Mouse (Mus musculus) lung, adult 18-20 months (tissue): ENCODE results near the gene Fcer1g.

ENCODE experiments used
- DNase-seq, 2 experiments: peaks; one replicate each; pipeline ENCODE4 v3.0.0; 2022; ENCODE audit warnings: mixed read lengths in 2 of 2

The Fcer1g gene

DNA sequence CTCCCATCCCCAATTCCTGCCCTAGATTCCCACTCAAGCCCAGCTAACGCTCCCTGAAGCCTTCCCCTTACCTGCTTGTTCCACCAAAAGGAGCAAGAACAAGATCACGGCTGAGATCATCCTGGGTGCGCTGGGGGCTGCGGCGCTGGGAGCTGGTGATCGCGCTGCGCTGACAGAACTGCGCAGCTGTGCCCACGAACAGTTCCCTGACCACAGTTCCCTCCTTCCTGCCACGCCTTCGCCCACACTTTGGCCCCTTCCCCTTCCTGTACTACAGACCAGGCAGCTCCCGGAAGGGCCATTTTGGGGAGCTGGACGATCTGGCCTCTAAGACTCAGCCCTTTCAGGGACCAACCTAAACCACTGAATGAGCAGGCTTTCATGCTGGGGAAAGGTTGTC lies at the start of gene Fcer1g:
Gene Fcer1g (minus strand): TSS at position 240 of the 400 bp plus-strand sequence.
- DNase-seq, result peak in 1 of 2 experiments; percentile 70

DNA sequence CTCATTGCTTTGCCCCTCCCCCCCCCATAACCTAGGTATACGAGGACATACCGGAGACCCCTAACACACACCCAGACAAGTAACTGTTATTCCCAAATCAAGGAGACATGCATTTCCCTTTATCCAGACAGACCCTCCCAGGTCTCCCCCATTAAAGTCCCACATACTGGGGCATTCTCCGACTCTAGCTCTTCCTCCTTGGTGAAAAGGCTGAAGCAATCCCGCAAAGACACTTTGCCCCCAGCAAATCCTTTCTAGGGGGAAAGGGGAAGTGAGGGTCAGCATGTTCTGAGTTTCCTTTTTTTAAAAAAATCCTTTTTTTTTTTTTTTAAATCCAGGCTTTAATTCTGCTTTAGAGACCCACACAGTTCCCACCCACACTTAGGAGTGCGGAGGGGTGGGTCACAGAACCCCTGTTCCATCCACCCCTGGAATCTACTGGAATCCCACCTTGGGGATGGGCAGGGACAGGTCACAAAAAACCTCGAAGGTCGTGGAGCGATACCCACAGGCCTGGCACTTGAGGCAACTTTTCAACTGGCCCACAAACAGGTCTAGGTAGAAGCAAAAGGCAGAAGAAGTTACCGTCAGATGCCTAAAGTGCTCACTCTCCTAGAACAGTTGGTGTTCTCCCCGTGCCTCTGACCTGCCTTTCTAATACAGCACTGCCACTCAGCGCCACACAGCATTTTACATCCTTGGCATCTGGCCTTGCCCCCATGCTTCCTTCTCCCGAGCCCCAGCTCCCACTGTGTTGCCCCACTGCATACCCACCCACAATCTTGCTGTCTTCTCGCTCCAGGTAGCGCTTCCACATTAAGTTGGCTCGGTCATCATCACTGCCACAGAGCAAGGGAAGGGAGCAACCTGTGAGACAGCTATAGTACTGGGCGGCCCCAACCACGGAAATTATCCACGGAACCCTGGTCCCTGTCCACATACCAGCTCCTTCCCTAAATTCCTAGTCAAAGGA lies 49.3 kb upstream of the Fcer1g start:
- no peak for DNase-seq

DNA sequence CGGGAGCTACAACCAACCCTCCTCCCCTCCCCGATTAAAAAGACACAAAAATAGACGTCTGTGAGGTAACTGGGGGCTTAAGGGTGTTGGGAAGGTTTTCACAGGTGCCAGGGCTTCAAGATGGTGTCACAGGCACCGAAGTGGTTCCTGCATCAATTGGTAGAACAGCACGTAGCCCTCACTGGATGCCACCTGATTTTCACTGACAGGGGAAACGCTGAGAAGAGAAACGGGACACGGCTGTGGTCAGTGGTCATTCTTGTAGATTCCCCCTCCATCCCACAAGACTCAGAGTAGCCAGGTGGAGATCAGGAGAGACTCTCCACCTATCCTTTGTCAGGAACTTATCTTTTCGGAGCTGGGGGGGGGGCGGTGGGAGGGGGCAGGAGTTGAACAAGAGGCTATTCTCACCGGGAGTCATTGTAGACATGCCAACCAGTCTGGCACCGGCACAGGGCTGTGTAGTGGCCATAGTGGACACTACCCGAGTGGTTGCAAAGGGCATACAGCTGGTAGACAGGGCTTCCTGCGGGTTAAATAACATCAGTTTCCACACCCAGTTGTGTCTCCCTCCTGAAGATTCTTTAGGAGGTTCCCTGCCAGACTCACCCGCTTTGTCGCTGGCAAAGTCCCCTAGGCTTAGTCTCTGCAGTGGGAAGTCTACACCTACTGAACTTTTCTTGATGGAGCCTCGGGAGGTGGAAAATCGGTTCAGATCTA lies 48.1 kb upstream of the Fcer1g start:
- no peak for DNase-seq

DNA sequence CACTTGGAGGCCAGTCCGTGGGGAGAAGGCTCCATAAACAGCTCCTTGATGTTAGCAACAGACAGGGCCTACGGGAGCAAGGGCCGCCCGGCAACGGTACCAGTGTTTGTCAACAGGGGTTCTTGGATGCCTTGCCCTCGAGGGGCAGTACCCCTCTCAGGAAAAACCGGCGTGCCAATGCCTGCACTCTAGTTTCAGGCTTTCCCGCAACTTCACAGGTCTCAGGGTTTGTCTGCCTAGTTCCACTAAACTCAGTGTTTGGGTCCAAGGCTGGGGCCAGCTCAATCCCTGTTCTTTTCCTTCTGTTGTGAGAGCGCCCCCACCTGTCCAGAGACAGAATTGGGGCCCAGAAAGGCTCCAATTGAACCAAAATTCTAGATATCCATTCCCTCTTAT lies 47.4 kb upstream of the Fcer1g start:
- peak; percentile 82 to 84 for DNase-seq

DNA sequence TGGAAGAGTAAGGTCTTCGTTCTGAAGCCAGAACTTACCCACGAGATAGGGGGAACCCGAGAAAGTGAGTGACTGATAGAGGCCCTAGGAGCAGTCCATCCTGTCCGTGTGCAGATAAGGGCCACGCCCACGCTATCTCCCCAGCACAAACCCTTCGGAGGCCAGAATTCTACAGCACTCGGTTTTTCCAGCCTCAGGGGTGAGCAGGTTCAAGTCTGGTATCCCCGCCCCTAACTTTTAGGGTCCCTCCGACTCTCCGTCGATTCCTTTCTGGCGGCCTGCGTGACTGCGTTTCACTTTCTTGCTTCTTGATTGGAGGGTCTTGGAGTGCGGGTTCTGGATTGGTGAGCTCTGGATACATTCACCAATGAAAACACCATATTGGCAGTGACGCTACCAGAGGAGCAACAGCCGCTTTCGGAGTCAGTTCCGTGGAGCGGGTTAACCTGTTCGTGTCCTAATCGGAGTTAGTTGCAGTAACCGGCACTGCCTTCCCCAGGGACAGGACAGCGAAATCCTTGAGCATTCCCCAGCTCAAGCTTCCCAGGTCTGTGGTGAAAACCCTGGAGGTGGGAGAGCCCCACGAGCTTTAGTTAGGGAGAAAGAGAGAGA lies 46.9 kb upstream of the Fcer1g start, which contains the start of gene Ppox:
Gene Ppox (minus strand): TSS at position 271 of the 612 bp plus-strand sequence.
- DNase-seq, result peak; percentile 95 to 96

DNA sequence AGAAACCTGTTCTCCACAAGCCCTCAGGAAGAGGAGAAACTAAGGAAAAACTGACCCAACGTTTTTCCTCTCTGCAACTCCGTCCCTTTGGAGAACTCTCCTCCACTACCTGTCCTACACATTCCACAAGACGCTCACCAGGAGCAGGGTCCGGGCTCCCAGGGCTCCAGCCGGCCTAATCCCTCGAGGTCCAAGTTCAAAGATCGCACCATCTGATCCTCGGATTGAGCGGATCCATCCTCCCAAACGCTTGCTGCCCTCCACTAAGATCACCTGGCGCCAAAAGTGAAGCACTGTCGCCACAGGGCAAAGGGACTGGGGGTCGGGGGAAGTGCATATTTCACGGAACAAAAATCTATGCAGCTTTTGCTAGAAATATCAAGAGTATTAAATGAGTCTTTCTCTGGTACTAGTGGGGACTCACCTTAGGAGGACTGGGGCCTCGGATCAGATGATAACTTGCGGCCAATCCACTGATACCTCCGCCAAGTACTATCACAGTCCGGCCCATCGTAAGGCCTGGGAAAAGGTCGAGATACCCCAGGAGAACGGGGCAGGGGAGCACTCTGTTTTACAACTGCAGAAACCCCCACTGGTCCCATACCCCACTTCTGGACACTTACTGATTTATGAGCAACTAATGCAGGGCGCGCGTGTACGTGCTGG lies 46.2 kb upstream of the Fcer1g start:
- no peak for DNase-seq

DNA sequence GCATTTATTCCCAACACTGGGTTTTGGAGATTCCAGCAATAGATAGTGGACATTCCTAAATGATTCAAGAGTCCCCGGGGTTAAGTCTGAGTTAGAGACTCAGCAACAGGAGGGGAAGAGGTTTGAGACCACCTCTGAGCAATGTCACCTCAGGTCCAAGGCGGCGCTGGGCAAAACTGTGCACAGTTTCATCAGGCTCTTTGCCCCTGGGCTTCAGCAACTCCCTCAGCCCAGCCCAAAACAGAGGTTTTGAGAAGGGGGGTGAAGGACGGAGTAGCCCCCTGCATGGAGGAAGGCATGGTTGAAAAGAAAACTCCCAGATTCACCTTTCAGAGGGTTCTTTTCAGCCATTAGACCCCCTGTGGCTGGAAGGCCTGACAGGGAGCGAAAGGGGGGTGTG lies 45.6 kb upstream of the Fcer1g start:
- DNase-seq, result no peak

DNA sequence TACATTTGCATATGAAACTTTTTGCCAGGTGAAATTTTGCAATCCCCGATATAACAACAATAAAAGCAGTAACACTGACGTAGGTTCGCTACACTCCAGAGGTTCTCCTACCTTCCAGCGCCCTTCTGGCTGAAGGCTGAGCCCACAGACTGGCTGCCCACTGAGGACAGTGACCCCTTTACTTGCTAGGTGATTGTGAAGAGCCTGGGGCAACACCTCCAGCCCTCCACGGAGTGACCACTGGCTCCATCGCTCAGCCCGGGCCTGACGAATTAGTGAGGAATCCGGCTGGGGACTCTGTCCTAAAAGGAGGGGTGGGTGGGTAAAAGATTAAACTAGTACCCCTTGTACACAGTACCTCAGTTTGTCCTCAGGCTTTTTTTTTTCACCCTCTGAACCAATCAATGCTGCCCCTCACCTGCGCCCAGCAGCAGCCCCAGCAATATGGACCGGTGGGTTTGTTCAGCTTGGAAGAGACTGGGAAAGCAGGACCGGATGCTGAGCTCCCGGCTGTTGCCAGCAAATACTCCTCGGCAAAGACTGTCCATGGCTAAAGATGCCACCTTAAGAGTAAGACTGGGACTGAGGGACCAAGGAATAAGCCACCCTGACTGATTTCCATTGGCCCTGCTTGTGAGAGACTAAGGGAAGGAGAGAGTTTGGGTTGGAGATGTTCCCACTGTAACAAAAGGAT lies 45.0 kb upstream of the Fcer1g start:
- no peak for DNase-seq

DNA sequence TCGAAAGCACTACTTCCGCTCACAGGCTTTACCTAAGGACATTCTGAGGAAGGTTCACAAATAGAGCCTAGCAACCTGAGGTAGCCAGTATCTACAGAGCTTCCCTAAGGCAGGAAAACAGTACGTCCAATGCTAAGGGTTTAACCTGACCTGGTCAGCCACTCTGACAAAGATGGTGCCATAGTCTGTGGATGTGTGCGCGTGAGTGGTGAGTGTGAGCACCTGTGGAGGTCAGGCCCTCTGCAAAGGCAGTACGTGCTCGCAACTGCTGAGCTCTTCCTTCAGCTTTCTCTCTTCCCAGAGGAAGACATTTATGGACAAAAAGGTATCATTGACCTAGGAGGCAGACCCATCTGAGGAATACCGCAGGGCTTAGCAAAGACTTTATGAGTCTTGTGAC lies 44.3 kb upstream of the Fcer1g start:
- peak in 1 of 2 experiments; percentile 1 for DNase-seq

DNA sequence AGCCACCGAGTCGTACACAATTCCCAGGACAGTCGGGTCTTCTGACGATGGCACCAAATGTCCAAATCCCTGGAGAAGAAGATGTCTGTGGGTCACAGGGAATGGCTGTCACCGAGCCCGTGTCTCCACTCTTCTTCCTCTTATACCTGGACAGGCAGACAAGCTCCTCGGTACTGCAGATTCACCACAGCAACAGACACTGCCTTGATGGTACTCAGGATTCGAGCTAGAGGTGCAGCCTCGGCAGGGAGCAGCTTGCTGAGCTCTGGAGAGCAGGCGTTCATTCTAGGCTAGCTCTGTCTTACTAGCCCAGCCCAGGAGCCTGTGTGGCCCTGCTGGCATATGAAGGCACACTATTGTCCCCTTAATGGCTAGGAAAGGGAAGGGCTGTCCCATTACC lies 43.6 kb upstream of the Fcer1g start:
- DNase-seq, result no peak

DNA sequence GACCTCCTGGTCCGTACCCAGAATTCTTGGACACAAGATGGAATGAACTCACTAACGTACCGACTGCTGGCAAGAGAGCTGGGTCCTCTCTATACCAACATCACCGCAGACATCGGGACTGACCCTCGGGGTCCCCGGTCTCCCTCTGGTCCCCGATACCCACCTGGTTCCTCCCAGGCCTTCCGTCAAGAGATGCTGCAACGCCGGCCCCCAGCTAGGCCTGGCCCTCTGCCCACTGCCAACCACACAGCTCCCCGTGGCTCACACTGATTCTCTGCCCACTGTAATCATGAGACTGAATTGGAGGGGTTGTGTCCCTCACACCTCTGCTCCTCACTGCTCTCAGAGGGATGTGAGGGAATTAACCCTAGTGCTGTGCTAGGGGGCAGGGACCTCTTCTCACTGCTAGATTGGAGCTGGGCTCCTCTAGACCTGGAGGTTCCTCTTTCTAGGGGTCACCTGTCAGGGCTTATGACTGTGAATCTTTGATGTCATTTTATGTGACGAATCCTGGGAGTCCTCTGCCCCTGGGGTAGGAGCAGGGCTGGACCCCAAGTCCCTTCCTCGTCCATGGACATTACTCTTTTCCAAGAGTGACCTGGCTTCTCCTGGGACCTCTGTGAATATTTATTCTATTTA lies 42.1 kb upstream of the Fcer1g start:
- DNase-seq, result no peak

DNA sequence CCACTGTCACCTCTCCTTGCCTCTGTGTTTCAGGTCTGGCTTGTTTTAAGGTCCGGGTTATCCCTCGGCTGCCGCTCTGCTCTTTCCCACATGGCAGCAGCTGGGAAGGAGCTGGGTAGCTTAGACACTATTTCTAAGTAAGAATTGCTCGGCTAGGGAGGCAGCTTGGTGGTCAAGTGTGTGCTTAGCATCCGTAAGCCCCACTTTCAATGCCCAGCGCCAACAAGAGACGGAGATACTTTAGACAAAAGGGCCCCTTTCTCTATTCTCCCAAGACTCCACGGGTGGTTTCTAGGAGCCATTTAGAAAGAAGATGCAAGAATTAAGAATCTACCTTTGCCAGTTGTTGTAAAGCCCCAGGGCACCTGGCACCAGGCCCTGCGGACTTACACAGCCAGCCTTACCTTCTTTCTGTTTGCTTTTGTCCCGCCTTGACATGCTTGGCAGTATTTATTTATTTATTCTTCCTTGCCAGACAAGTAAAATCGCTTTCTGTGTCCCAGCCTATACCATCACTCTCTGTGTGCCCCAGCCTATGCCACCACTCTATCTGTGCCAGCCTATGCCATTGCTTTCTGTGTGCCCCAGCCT lies 41.1 kb upstream of the Fcer1g start:
- DNase-seq, result peak in 1 of 2 experiments; percentile 39

DNA sequence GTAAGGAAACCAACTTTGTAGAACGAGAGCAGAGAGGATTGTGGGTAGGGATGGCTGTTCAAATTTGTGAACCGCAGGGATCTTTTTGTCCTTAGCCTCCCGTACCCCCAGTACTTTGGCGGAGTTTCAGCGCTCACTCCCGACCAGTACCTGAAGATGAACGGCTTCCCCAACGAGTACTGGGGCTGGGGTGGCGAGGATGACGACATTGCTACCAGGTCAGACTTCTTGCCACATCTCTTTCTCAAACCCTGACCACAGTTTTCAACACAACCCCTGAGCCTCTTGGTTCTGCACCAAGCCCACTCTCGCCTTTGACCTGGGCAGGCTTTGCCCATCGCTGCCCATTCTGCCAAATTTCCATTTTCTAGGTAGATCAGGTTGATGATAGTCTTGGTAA lies 40.0 kb upstream of the Fcer1g start:
- no peak for DNase-seq

DNA sequence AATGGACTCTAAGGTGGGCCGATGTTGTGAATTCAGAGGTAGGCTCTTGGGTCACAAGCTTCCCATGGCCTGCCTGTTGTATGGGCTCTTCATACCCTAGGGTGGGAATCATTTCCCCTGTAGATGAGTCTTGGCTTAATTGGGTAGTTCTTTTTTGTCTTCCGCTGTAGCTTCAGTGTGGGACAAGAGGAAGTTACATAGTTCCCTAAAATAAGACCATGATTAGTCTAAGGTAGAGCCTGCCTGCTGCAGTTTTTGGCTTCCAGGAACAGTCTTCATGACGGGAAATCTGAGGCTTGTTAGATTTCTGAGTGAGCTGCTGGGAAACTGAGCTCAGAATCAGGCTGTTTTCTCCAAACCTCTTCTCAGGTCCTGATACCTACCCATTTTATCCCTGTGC lies 37.9 kb upstream of the Fcer1g start:
- DNase-seq, result no peak

DNA sequence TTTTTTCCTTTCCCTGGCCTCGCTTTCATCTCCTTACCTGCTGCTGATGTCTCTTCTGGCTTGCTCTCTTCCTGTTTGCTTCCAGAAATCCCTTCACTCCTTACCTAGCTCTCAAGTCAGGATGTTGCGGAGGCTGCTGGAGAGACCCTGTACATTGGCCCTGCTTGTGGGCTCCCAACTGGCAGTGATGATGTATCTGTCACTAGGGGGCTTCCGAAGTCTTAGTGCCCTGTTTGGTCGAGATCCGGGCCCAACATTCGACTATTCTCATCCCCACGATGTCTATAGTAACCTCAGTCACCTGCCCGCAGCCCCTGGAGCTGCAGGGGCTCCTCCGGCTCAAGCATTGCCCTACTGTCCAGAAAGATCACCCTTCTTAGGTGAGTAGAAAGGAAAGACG lies 37.5 kb upstream of the Fcer1g start:
- DNase-seq, result no peak

DNA sequence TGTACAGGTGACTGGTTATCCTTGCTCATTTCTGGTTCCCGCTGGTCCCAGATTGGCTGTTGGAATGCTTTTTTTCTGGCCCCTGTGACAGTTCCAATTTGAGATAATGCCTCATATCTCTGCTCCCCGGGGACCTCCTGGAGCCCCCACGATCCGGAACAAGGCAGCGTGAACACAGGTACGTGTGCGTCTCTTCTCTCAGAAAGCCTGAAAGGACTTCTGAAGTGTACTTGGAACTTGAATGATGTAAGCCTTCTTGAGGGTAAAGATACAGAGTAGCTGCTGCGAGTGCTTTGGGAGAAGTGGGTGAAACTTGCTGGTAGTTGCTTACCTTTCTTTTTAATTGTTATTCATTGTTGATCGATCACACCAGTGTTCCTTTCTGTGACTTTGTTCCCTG lies 37.0 kb upstream of the Fcer1g start:
- DNase-seq, result no peak

DNA sequence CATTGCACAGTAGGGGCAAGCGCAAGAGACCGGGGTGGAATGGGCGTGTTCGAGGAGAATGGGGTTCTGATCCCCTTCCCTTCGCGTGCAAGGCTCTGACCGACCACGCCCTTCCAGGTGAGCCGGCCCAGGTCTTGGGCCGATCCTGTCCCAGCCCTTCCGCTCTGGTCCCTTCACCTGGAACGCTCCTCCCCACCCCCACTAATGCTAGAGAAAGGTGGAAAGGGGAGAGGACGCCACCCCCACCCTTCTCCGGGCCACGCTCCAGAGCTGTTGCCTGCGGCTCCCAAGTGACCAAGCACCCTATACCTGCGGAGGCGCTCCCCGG lies 36.4 kb upstream of the Fcer1g start:
- peak; percentile 77 to 83 for DNase-seq

DNA sequence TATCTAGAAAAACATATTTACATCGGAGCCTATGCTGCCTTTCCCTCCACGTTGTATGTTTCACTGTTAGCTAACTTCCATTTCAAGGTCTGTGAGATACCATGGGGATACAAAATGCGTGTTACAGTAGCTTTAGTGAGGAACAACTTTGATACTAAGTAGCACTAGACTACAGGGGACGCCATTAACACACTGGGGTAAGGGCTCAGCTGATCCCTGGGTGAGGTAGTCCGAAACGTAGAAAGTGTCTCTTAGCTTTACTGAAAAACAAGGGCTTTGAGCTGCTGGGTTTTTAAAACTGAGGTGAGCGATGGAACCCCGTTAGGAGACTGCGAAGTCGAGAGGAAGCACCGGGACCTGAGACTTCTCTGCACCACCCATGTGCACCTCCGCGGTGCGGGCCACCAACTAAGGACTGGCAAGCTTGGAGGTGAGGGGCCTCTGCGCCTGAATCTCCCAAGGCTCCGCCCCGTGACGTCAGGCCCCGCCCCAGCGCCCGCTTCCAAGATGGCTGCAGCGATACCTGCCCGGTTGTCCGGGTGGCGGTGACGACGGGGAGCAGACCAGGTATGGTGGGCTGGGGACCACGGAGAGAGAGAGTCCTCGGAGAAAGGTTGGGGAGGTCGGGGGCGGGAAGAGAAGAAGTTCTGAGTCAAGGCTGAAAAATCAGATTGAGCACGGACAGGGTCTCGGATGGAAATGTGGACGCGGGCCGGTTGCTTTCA lies 35.8 kb upstream of the Fcer1g start, which contains the start of gene B4galt3:
Gene B4galt3 (plus strand): TSS at position 481 of the 725 bp plus-strand sequence.
- DNase-seq, result peak; percentile 96 to 97

DNA sequence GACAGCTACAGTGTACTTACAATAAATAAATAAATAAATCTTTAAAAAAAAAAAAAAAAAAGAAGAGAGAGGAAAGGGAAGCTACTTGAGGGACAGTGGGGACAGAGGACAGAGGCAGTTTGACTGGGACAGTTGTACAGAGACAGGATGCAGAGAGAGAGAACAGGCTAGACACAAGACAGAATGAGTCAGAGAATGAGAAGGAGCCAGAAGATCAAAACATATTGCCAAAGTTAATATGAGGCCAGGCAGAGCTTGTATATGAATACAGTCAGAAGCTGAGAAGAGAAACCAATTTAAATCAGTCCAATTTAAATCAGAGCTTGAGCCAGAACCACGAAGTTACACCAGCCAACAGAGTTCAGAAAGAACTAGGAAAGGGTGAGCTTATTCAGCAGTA lies 34.2 kb upstream of the Fcer1g start:
- DNase-seq, result no peak

DNA sequence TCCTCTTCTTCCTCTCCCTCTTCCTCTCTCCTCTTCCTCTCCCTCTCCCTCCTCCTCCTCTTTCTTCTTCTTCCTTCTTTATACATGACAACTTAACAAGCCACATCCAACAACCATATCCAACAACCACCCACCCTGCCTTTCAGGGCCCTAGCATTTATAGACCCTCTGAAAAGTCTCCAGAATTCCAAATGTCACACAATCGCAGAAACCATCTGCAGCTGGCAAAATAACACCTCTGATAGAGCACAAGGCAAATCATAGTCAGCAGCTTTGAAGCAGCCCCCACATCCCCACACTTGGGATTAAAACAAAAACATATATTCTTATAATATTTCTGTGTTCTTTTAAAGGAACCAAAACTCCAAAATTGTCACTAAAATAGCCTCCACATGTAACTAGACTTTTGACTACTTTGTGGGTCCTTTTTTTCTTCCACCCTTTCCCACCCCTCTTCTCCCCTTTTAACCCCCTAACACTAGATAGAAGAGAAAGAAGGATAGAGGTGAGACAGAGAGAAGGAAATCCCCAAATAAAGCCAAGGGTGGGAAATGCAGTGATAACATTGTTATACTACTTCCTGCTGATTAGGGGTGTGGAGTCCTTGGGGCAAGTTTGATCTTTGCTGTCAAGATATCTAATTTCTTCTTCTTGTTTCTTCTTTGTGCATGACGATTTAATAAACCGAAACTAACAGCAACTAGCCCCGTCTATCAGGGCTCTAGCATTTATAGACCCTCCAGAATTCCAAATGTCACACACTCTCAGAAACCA lies 32.0 kb upstream of the Fcer1g start:
- DNase-seq, result no peak
